Mouse (Mus musculus) embryonic fibroblast, embryonic 13.5 days (primary cell): Measurements from ENCODE around the gene Zc3h12d.

Experiments
- CTCF ChIP-seq: IDR thresholded peaks from 2 replicates; pipeline ENCODE4 v1.5.1; 2011; ENCODE audit warnings: mild to moderate bottlenecking, control low read depth, low read length, moderate library complexity, borderline replicate concordance; ENCODE audit not compliant: insufficient read depth
- POLR2A ChIP-seq: IDR thresholded peaks from 2 replicates; pipeline ENCODE4 v1.6.1; 2011; ENCODE audit warnings: low read depth, mild to moderate bottlenecking, control low read depth, low read length, moderate library complexity

DNA sequence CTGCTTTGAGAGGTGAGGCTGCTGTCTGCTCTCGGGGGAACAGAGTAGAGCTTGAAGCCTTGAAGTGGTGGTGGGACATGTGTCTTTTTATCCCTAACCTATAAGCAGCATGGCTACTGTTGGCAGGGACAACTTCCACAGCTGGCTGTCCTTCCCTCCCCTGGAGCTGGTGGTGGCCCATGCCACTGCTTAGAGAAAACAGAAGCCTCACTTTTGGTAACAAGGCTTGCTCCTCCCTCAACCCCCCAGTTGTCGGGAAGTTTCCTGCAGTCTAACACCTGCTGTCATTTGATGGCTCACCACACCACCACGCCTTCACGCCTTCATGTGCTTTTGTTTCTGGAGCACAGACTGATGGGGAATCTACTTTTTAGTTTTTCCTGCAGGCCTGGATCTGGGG lies 11.9 kb downstream of the Zc3h12d start:
- TF ChIP-seq POLR2A = no peak
- no peak for TF ChIP-seq CTCF
